Mouse (Mus musculus): ENCODE measurements around the gene Gm21985. TPM values are rescaled to one million over a fixed set of nuclear protein-coding genes. Genes with fewer than 3 reads are reported as not detected.

Gm21985 gene
- polyA plus RNA-seq, 1 experiment from 2014 or later, result not detected

DNA sequence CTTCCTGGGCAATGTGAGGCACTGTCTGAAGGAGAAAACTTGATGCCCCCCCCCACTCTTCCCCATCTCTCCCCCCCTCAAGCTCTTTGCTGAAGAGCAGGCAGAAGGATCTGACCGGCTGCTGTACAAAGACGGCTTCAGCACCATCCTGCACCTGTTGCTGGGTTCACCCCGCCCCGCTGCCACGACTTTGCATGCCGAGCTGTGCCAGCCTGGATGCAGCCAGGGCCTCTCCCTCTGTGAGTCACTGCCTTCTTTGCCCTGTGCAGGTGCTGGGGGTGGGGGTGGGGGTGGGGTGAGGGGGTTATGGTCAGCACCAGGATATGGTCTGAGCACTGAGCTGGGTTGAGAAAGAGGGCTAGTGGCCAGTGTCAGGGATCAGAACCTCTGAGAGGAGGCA is 19.9 kb upstream of the Gm21985 start:
- no peak for ATAC-seq (ENCODE audit: low FRiP score, low read depth)
- no peaks in the 10 kb centered on the region for H3K27me3 ChIP-seq
- WGBS, result 90% methylated on average over 6 of the region's 6 CpGs
- peaks cover 3% of the 10 kb centered on the region; the same call in 1 of the 2 replicates for H3K4me1 ChIP-seq
- peaks cover 41% of the 10 kb centered on the region for H3K36me3 ChIP-seq
- H3K4me3 ChIP-seq, result no peak overlapping the region
- no peak overlapping the region for H3K4me2 ChIP-seq (replicated peaks)
- H3K27ac ChIP-seq, result no peak overlapping the region
- H3K9ac ChIP-seq, result no peak overlapping the region
- no peaks in the 10 kb centered on the region for H3K9me3 ChIP-seq

DNA sequence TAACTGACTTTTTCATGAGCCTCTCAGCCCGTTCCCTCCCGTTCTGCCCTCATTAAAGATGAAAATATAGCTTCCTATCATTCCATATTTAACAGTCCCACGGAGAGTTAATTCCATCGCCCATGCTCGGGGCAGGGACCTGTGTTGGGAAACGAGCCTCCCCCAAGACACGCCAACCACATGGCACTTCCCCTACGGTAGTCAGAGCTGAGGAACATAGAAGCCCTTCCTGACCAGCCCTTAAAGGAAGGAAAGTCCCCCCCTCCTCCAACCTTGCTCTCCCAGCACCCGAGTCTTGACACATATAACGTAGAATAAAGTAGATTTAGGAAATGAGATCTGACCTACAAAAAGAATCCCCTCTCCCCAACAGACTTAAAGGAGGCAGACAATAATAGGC is 18.8 kb upstream of the Gm21985 start:
- Histone ChIP-seq H3K27ac (no peak overlapping the region), H3K4me3 (no peak overlapping the region), H3K36me3 (peaks cover 41% of the 10 kb centered on the region), H3K4me1 (no peaks in the 10 kb centered on the region), H3K4me2 (replicated peaks) (no peak overlapping the region), H3K27me3 (no peaks in the 10 kb centered on the region), H3K9me3 (no peaks in the 10 kb centered on the region), H3K9ac (no peak overlapping the region)
- ATAC-seq (ENCODE audit: low FRiP score, low read depth), result no peak
- WGBS, result 80% methylated on average over 10 of the region's 10 CpGs

DNA sequence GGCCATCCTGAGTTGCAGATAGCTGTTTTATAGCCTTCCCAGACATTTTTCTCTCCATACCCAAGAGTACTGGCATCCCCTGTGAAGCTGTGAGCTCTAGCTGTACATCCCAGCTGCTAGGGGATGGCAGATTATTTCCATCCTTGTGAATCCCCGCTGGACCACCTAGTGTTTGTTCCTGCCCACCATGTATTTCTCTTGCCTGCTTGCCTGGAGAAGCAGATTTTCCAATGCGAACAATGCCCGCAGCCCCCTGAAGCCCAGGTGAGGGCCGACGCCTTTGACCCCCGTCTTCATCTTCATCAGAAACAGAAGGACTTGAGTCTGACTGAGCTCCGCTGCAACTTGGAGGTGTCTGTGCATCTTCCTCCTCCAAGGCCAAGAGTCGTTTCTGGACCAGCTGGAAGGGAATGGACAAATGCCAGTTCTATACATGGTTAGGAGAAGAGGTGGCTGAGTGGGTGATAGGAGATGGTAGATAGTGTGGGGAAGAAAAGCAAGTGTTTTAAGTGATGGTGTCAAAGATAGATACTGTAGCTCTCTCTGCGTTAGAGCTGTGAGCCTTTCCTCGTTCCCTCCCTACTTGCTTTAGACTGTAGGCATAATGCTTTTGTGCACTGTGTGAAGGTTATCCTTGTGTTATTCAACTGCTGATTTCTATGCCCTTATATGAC is 16.2 kb upstream of the Gm21985 start:
- no peaks in the 10 kb centered on the region for H3K27me3 ChIP-seq
- no peak overlapping the region for H3K9ac ChIP-seq
- H3K9me3 ChIP-seq, result no peaks in the 10 kb centered on the region
- peaks cover 19% of the 10 kb centered on the region for H3K36me3 ChIP-seq
- no peak overlapping the region for H3K4me3 ChIP-seq
- H3K4me2 ChIP-seq (replicated peaks), result no peak overlapping the region
- 92% methylated on average over 10 of the region's 10 CpGs for WGBS
- H3K27ac ChIP-seq, result no peak overlapping the region
- peaks cover 4% of the 10 kb centered on the region; the same call in 1 of the 2 replicates for H3K4me1 ChIP-seq
- no peak for ATAC-seq (ENCODE audit: low FRiP score, low read depth)

DNA sequence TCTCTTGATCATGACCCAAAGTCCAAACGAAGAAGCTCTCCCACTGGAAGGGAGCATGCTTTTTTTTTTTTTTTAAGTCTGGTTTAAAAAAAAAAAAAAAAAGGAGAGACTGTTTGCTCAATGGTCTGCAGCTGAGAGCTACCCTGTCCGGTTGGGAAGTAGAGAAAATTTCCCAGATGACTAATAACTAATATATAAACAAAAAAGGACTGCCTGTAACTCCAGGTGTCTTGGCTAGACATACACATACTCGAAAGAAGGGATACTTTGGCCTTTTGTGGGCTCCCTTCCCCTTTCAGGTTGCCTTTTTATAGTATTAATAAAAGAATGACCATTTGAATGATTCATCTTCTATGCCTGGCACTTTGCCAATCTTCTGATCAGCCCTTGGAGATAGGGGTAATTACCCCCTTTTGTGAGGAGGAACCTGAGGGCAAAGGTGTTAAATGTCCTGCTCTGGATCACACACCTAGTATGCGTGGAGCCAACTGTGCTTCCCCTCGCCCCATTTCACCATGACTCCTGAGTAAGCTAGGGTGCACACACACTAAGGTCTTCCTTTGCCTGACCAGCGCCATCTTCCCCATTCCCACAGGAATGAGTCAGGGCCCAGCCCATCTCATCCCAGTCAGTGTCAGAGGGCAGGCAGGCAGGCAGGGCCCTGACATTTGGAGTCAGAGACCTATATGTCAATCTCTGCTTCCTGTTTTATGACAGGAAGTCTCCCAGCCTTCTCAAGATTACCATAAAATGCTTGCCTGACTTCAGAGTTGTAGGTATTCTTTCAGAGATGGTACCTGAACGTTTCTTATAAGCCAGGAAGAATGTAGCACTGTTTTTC is 11.2 kb upstream of the Gm21985 start:
- WGBS, result 63% methylated on average over 7 of the region's 7 CpGs
- H3K9ac ChIP-seq, result no peak overlapping the region
- H3K4me1 ChIP-seq, result peaks cover 4% of the 10 kb centered on the region; the same call in 1 of the 2 replicates
- no peak overlapping the region for H3K27ac ChIP-seq
- no peaks in the 10 kb centered on the region for H3K9me3 ChIP-seq
- no peak for ATAC-seq (ENCODE audit: low FRiP score, low read depth)
- H3K27me3 ChIP-seq, result no peaks in the 10 kb centered on the region
- no peaks in the 10 kb centered on the region for H3K36me3 ChIP-seq
- no peak overlapping the region for H3K4me2 ChIP-seq (replicated peaks)
- no peak overlapping the region for H3K4me3 ChIP-seq

DNA sequence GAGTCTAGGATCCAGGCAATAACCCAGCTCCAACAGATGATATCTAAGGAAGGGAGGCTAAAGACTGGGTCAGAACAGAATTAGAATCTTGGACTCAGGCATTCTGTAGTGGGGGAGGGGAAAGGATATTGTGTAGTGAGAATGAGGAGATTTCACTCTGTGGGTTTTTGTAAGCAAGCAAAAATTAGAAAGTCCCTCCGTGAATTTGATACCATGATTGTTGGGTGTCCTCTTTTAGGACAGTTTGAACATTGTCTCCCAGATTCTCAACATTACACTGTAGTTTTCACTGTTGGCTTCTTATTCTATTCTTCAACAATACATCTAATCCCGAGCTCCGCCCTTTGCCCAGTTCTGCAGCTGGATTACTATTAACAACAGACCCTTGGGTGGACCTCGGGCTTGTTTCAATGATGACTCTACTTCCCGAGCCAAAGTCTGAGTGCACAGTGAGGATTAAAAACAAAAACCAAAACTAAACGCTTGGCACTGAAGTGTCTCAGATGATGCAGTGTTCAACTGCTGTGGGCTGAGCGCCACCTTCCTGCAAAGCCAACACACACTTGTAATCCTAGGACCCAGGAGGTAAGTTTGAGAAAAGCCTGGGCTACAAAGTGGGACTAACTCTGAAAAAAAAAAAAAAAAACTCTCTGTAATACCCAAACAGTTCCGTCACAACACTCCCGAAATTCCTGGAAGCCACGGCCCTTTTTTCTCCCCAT is 6.7 kb upstream of the Gm21985 start, which contains the start of gene Nutm1:
Gene Nutm1, minus strand, starts transcription at position 51 of the 722 bp plus-strand sequence.
- WGBS, result 77% methylated on average over 10 of the region's 10 CpGs

DNA sequence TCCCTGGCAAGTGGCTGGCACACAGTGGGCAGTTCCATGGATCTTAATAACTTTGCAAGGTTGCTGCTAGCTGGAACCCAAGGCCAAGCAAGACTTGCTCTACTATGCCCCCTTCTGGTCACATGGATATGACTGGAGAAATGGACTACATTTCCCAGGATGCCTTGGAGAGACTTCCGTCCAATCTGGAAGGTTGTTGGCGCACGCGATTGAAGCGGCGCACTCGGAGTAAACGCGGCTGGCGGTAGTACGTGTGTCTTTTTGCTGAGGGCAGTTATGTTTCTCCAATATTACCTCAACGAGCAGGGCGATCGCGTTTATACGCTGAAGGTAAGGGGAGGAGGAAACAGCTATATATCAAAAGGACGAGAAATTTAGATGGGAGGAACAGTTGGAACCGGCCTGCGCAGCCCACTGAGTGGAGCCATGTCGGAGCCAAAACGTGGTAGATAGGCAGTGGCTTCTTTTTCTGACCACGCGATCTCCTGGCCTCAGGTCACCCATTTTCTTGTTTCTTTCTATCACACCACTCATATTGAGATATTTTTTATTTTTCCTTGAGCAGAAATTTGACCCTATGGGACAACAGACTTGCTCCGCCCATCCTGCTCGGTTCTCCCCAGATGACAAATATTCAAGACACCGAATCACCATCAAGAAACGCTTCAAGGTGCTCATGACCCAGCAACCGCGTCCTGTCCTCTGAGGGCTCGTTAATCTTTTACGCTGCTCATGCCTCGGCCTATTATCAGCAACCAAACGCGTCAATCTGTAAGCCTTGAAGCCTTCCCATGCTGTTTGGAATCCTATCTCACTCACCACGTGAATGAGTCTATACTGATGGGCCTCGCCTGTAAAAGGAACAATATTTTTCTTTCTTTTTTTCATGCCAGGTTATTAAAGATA is 4.1 kb upstream of the Gm21985 start, which contains the start of gene Nop10:
Gene Nop10, plus strand, starts transcription at position 179 of the 906 bp plus-strand sequence.
- Histone ChIP-seq H3K4me1 (peaks cover 24% of the 10 kb centered on the region), H3K36me3 (no peaks in the 10 kb centered on the region), H3K4me3 (peak within 1 kb of the TSS; percentile 66), H3K4me2 (replicated peaks) (peak within 1 kb of the TSS; percentile 75), H3K9ac (peak within 1 kb of the TSS; percentile 72), H3K9me3 (no peaks in the 10 kb centered on the region), H3K27me3 (no peaks in the 10 kb centered on the region), H3K27ac (peak within 1 kb of the TSS; percentile 48; the same call in 1 of the 2 replicates)
- under 1% methylated on average over 36 of the region's 36 CpGs for WGBS
- peak; percentile 65 for ATAC-seq (ENCODE audit: low FRiP score, low read depth)

More for the DNA sequence above, 6.7 kb upstream of the Gm21985 start, which contains the start of gene Nutm1:
- Histone ChIP-seq H3K27me3 (no peaks in the 10 kb centered on the region), H3K36me3 (no peaks in the 10 kb centered on the region), H3K4me3 (no peak within 1 kb of the TSS), H3K27ac (no peak within 1 kb of the TSS), H3K4me2 (replicated peaks) (no peak within 1 kb of the TSS), H3K9me3 (no peaks in the 10 kb centered on the region), H3K9ac (no peak within 1 kb of the TSS), H3K4me1 (peaks cover 11% of the 10 kb centered on the region)
- no peak for ATAC-seq (ENCODE audit: low FRiP score, low read depth)

DNA sequence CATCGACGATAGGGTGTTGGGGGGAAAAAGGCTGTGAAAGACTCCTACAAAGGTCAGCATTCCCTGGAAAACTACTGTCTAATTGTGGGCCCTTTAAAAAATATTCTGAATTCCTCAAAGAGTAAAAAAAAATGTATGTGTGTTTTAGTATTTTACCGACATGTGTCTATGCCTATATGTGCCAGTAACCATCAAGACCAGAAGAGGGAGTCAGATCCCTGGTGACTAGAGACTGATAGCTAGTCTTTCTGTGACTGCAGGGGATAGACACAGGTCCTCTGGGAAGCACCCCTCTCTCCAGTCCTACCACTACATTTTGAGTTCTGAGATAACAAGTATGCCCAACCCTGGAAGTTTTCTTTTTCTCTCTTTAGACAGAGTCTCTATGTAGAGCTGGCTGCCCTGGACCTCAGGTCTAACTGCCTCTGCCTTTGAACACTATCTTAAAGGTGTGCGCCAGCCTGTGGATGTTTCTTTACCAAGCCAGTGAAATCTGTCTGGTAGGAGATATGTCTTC is 3.3 kb upstream of the Gm21985 start:
- Histone ChIP-seq H3K4me1 (peaks cover 30% of the 10 kb centered on the region), H3K4me3 (peak overlapping the region; percentile 66), H3K27me3 (no peaks in the 10 kb centered on the region), H3K36me3 (no peaks in the 10 kb centered on the region), H3K27ac (no peak overlapping the region), H3K9ac (peak overlapping the region; percentile 72), H3K4me2 (replicated peaks) (peak overlapping the region; percentile 75), H3K9me3 (no peaks in the 10 kb centered on the region)
- 34% methylated on average over 4 of the region's 4 CpGs for WGBS
- no peak for ATAC-seq (ENCODE audit: low FRiP score, low read depth)

DNA sequence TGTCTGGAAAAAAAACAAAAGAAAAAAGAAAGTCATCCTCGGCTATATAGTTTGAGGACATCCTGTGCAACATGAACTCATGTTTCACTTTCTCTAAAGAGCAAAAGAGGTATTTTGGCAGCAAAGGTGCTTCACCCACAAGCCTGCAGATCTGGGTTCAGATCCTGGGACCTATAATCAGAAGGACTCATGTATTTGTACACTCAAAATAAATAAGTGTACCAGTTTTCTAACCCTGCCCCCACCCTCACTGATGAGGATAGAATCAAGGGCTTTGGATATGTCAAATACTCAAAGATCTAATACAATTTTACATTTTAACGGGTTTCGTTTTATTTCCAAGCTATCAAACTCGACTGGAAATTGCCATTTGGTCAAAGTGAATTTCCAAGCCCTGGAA is 1.8 kb upstream of the Gm21985 start:
- 75% methylated on average over 4 of the region's 4 CpGs for WGBS
- Histone ChIP-seq H3K4me3 (no peak overlapping the region), H3K9ac (no peak overlapping the region), H3K9me3 (no peaks in the 10 kb centered on the region), H3K27me3 (no peaks in the 10 kb centered on the region), H3K36me3 (no peaks in the 10 kb centered on the region), H3K4me1 (peaks cover 34% of the 10 kb centered on the region), H3K4me2 (replicated peaks) (no peak overlapping the region), H3K27ac (no peak overlapping the region)
- ATAC-seq (ENCODE audit: low FRiP score, low read depth), result no peak

DNA sequence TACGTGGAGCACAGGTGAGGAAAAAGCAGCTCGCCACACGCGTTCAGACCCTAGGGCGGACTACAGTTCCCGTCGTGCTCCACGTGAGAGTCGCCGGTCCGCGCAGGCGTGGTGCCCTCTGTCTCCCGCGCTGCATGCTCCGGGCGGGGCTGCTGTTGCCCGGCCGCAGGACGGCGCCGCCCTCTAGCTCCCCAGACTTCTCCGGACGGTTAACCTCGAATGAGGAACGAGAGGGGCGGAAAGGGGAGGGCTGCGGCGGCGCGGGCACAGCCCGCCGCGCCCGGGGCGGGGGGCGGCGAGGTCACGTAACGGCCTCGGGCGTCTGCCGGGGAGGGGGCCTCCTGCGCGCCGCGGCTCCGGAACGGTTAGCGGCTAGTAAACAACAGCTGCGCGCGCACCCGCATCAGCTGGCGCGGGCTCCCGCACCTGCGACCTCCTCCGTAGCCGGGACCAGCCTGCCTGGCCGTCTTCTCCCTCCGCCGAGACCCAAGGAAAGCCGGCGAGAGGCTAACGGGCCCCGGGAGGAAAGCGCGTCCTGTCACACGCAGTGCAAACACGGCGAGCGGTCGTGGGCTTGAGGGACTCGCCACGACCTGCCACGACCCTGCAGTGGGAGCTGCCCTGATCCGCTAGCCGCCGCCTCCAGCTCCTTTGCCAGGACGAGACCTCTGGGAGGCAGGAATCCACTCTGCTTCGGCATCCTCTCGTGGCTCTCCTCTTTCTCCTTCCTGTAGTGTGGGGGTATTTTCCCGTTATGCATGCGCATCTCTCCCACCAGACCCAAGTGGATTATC is 469 bp upstream of the Gm21985 start, which contains the start of gene Slc12a6:
Gene Slc12a6, plus strand, starts transcription at position 378 of the 794 bp plus-strand sequence.
- H3K4me2 ChIP-seq (replicated peaks), result peak within 1 kb of the TSS; percentile 95
- no peaks in the 10 kb centered on the region for H3K36me3 ChIP-seq
- no peaks in the 10 kb centered on the region for H3K27me3 ChIP-seq
- WGBS, result under 1% methylated on average over 78 of the region's 85 CpGs
- peak within 1 kb of the TSS; percentile 76 for H3K4me3 ChIP-seq
- peaks cover 34% of the 10 kb centered on the region for H3K4me1 ChIP-seq
- peak within 1 kb of the TSS; percentile 80 for H3K27ac ChIP-seq
- ATAC-seq (ENCODE audit: low FRiP score, low read depth), result peak; percentile 95
- H3K9me3 ChIP-seq, result no peaks in the 10 kb centered on the region
- H3K9ac ChIP-seq, result peak within 1 kb of the TSS; percentile 76

DNA sequence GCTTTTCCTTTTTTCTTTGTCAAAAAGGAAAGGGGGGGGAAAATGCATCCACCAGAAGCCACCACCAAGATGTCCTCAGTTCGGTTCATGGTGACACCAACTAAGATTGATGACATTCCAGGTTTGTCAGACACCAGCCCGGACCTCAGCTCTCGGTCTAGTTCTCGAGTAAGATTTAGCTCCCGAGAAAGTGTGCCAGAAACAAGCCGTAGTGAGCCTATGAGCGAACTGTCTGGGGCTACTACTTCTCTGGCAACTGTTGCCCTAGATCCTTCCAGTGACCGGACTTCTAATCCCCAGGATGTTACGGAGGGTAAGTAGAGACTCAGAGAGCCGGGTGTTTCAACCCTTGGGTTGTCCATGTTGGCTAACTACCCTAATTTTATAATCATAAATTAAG is 666 bp downstream of the Gm21985 start:
- 35% methylated on average over 10 of the region's 10 CpGs for WGBS
- no peaks in the 10 kb centered on the region for H3K36me3 ChIP-seq
- peak overlapping the region; percentile 95 for H3K4me2 ChIP-seq (replicated peaks)
- peak overlapping the region; percentile 76 for H3K4me3 ChIP-seq
- H3K27me3 ChIP-seq, result no peaks in the 10 kb centered on the region
- peak overlapping the region; percentile 76 for H3K9ac ChIP-seq
- no peaks in the 10 kb centered on the region for H3K9me3 ChIP-seq
- no peak overlapping the region for H3K27ac ChIP-seq
- H3K4me1 ChIP-seq, result peaks cover 34% of the 10 kb centered on the region
- no peak for ATAC-seq (ENCODE audit: low FRiP score, low read depth)
